21 mouse cellular contexts compared by ENCODE assay signal in the genomic region with DNA sequence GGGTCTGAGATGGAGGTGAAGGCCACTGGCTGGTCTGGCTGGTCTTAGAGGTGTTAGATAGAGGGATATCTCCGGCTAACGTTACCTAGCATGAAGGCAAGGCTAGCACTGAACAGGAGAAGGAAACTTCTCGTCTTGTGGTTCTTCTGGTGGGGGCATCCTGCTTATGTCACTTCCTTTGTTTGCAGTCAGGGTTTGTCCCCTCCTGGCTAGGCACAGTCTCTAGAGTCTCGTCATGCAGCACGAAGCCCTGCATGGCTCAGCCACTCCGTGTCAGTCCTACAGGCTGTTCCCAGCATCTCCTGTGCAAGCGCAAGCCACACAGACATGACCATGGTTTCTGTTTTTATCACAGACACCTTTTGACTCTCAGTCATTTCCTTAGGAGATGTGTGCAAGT.
DNase-seq lines count a peak whose midpoint lies in the region; TF ChIP-seq lines count a peak whose summit lies in the region.
"Had no signal": no experiment of that assay in that cellular context is flagged by ENCODE, and none has a peak within 500 bp of the region (broad histone marks: within the 10 kb centered on the region; RNA-seq: fewer than 3 reads in every experiment).

No protein-coding gene starts in this region.

- H3K27me3 ChIP-seq in CH12.LX (replicated peaks) = peaks cover 62% of the 10 kb centered on the region

- TF ChIP-seq POLR2A in CH12.LX (IDR thresholded peaks at IDR 0.05; ENCODE audit: low read depth, low read length) = no peak

- no peak overlapping the region for H3K27ac ChIP-seq in CH12.LX (ENCODE audit: insufficient read depth, low read depth)
- no peak overlapping the region for H3K27ac ChIP-seq in gastrocnemius, adult 2 months
- H3K27ac ChIP-seq: forebrain, embryonic 10.5 days; forebrain, embryonic 13.5 days; heart, adult 2 months; heart, embryonic 10.5 days; heart, embryonic 13.5 days; hindbrain, embryonic 14.5 days; hindbrain, postnatal 0 days had no signal

- H3K4me1 ChIP-seq in CH12.LX (ENCODE audit: control insufficient read depth in 1 of 2, insufficient read depth in 2 of 2) = peaks cover 4 to 15% of the 10 kb centered on the region in 2 experiments; a peak in 3 of 4 replicates

- H3K36me3 ChIP-seq in CH12.LX (replicated peaks in 1 of 2; ENCODE audit: control insufficient read depth in 1 of 2, insufficient read depth in 1 of 2, low read length in 1 of 2) = no peaks in the 10 kb centered on the region
- H3K36me3 ChIP-seq: forebrain, embryonic 10.5 days; heart, embryonic 10.5 days; heart, embryonic 13.5 days had no signal

- peak; percentile 19 for DNase-seq in thymus, postnatal 14 days
- no peak for DNase-seq in thymus, postnatal 4 days
- DNase-seq in CH12.LX (ENCODE audit: extremely low read depth) = peak; percentile 39
- peak; percentile 52 for DNase-seq in induced T-regulatory cell, adult 2 months (ENCODE audit: low read depth)
- DNase-seq in gastrocnemius, adult 2 months = no peak
- no peak for DNase-seq in frontal cortex, postnatal 25 days (ENCODE audit: low spot score in 2 of 2)
- DNase-seq: adrenal gland, postnatal 10 days; adrenal gland, postnatal 36 days; cerebellum, adult 18-20 months; cerebellum, adult 9-10 months; cerebellum, postnatal 14 days; gastrocnemius, postnatal 36 days; heart, adult 2 months; heart, postnatal 14 days; heart, postnatal 4 days had no signal

- intact Hi-C loops in gastrocnemius, adult 2 months (cut with DNase I) = no loop called here

- dilution Hi-C loops in CH12.LX (cut with MboI; ENCODE audit: extremely low pct_ligation_motif_present, extremely low pct_unique_long_range_greater_than_20kb, low sequenced_read_pairs) = no loop called here

- H3K4me2 ChIP-seq in CH12.LX (ENCODE audit: insufficient read depth, low read depth, poor library complexity, severe bottlenecking) = no peak overlapping the region
- H3K4me2 ChIP-seq: forebrain, embryonic 13.5 days; heart, embryonic 13.5 days; hindbrain, embryonic 14.5 days had no signal

- H3K79me2 ChIP-seq in CH12.LX (replicated peaks; ENCODE audit: control insufficient read depth, extremely low read depth, insufficient read depth, poor library complexity, severe bottlenecking) = no peaks in the 10 kb centered on the region

- H3K4me3 ChIP-seq in CH12.LX (replicated peaks in 1 of 3; ENCODE audit: low read depth in 2 of 3, low read length in 2 of 3, poor library complexity in 1 of 3) = no peak overlapping the region
- H3K4me3 ChIP-seq in gastrocnemius, adult 2 months = no peak overlapping the region
- H3K4me3 ChIP-seq: forebrain, embryonic 10.5 days; forebrain, embryonic 13.5 days; heart, adult 2 months; heart, embryonic 10.5 days; heart, embryonic 13.5 days had no signal

- TF ChIP-seq RAD21 in CH12.LX (IDR thresholded peaks at IDR 0.05; ENCODE audit: low read depth, low read length) = no peak

- peaks cover 6% of the 10 kb centered on the region for H3K9me3 ChIP-seq in CH12.LX (replicated peaks; ENCODE audit: low read length)
- H3K9me3 ChIP-seq: forebrain, embryonic 10.5 days; forebrain, embryonic 13.5 days; heart, embryonic 10.5 days; heart, embryonic 13.5 days had no signal

- TF ChIP-seq EP300 in CH12.LX (IDR thresholded peaks at IDR 0.05; ENCODE audit: low read length) = no peak

- no peak for TF ChIP-seq CTCF in CH12.LX (conservative IDR thresholded peaks at IDR 0.05 in 1 of 2, IDR thresholded peaks at IDR 0.05 in 1 of 2; ENCODE audit: low read depth in 2 of 2, low read length in 2 of 2)
- no peak for TF ChIP-seq CTCF in gastrocnemius, adult 2 months (IDR thresholded peaks at IDR 0.05)

- no peak overlapping the region for H3K9ac ChIP-seq in CH12.LX (ENCODE audit: insufficient read depth, low read depth)
- H3K9ac ChIP-seq: forebrain, embryonic 13.5 days; heart, embryonic 13.5 days; hindbrain, embryonic 14.5 days had no signal

- in situ Hi-C loops in CH12.LX (cut with MboI; ENCODE audit: low pct_ligation_motif_present, low pct_unique_long_range_greater_than_20kb, low sequenced_read_pairs) = no loop called here

TF ChIP-seq in CH12.LX, 34 proteins besides CTCF, POLR2A, EP300 and RAD21:
- TF ChIP-seq TBP (conservative IDR thresholded peaks at IDR 0.05; ENCODE audit: low read depth, low read length) (no peak), BHLHE40 (IDR thresholded peaks at IDR 0.05; ENCODE audit: low read depth, low read length) (peak; percentile 12; the same call in 1 of the 2 replicates), USF1 (IDR thresholded peaks at IDR 0.05; ENCODE audit: low read depth, low read length) (no peak), SMC3 (IDR thresholded peaks at IDR 0.05; ENCODE audit: low read depth, low read length) (no peak), POLR2AphosphoS2 (IDR thresholded peaks at IDR 0.05; ENCODE audit: low read depth, low read length) (no peak)

Comparison
In these comparisons a context has a peak if more than half of its experiments do, and no peak if none do; other contexts are left out.
1. DNase-seq: peak in thymus, postnatal 14 days (single experiment), CH12.LX (single experiment) and induced T-regulatory cell, adult 2 months (single experiment); none in thymus, postnatal 4 days (single experiment), gastrocnemius, adult 2 months (single experiment) and frontal cortex, postnatal 25 days (0 of 2).